Mouse (Mus musculus): Measurements from ENCODE around the gene Wdr66. TPM values are rescaled to one million over a fixed set of nuclear protein-coding genes. Genes with fewer than 3 reads are reported as not detected.
A peak's percentile ranks its signal among the peaks of the same experiment; 100 is the strongest.

Gene Wdr66
- polyA plus RNA-seq, 1 experiment from 2014 or later = 0.40 TPM

DNA sequence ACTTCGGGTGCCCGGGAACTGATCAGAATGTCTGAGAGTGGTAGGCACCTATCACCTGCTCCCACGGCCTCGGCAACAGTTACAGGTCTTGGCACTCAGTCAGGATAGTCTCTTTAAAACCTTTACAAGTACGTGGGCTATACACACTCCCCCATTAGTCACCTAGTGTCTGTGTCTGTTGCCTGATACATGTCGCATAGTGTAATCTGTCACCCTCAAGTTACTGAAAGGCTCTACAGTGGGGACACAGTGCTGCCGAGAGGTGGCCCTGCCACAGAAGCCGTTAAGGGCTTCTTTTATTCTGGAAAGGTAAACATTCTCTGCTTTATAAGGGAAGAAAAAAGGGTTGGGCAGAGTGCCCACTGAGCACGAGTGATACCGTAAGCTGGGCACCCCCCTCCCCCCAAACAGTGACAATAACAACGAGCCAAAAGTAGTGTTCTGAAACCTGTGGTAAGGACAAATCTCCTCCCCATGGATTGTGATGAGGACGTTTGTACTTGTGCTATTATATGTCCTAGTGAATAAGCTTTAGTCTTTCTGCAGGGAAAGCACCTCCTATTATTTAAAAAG lies 61.2 kb downstream of the Wdr66 start:
- 73% methylated on average over 12 of the region's 12 CpGs for WGBS
- Histone ChIP-seq H3K36me3 (ENCODE audit: control insufficient read depth, insufficient read depth, low read length) (no peaks in the 10 kb centered on the region), H3K4me2 (no peak overlapping the region), H3K9ac (ENCODE audit: low read depth, low read length) (no peak overlapping the region), H3K27ac (ENCODE audit: low read depth, low read length) (no peak overlapping the region), H3K27me3 (replicated peaks; ENCODE audit: control insufficient read depth, insufficient read depth, low read length) (no peaks in the 10 kb centered on the region), H3K9me3 (ENCODE audit: control insufficient read depth, low read length) (no peaks in the 10 kb centered on the region), H3K4me1 (replicated peaks; ENCODE audit: control insufficient read depth, insufficient read depth, low read length) (peaks cover 5% of the 10 kb centered on the region; the same call in 1 of the 2 replicates), H3K4me3 (ENCODE audit: low read depth, low read length) (no peak overlapping the region)
- ATAC-seq (replicated peaks; ENCODE audit: low FRiP score) (no peak), DNase-seq (ENCODE audit: low spot score) (no peak)

DNA sequence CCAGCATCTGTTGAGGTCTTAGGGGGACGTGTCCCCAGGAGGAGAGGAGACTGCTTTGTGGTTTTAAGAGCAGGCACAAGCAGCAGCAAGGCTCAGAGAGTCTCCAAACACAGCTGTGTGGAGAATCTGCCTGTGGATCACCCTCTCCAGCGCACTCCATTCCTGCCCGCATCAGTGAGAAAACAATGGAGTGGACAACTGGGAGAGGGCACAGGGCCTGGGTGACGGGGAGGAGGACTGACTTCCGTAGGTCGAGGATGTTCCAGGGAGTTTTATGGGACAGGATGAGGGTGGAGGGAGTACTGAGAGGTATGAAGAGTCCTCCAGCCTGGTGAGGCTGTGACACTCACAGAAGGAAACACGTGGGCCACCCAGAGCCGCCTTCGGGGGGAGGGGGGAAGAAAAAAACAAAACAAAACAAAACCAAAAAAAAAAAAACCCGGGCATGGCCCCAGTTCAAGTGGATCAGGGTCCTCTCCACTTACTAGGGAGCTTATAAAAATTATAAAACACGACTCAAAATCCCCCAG lies 62.0 kb downstream of the Wdr66 start:
- H3K9me3 ChIP-seq (ENCODE audit: control insufficient read depth, low read length) = no peaks in the 10 kb centered on the region
- no peak overlapping the region for H3K27ac ChIP-seq (ENCODE audit: low read depth, low read length)
- DNase-seq (ENCODE audit: low spot score) = no peak

DNA sequence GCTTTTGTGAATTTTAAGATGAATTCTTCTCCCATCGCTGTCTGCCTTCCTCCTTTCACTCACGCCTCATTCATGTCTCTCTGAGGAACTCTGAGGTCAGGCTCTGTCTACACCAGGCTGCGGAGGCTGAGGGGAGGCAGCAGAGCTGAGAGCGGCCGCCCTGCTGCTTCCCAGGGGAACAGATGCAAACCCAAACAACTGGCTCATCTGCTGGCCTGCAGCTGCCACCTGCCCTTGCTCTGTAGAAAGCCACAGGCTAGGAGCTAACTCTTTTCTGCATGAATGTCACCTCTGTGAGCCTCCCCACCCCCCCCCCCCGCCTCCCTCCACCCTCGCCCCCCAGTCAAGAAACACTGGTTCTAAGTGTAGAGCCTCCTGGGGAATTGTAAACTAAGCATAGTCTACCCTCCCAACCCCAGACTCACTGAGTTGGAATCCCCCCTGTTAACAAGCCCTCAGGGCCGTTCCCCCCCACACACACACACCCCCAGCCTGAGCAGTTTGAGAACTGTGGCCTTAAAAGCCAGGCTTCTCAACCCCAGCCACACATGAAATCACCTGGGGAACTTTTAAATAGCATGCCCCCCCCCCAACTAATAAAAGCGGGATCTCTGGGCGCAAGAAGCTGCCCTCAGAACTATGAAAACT lies 63.4 kb downstream of the Wdr66 start:
- no peak overlapping the region for H3K9ac ChIP-seq (ENCODE audit: low read depth, low read length)
- no peaks in the 10 kb centered on the region for H3K9me3 ChIP-seq (ENCODE audit: control insufficient read depth, low read length)
- H3K27ac ChIP-seq (ENCODE audit: low read depth, low read length) = no peak overlapping the region
- peaks cover 2% of the 10 kb centered on the region; the same call in 1 of the 2 replicates for H3K4me1 ChIP-seq (replicated peaks; ENCODE audit: control insufficient read depth, insufficient read depth, low read length)
- H3K36me3 ChIP-seq (ENCODE audit: control insufficient read depth, insufficient read depth, low read length) = no peaks in the 10 kb centered on the region
- DNase-seq (ENCODE audit: low spot score) (no peak), ATAC-seq (replicated peaks; ENCODE audit: low FRiP score) (no peak)
- WGBS = 58% methylated on average over 10 of the region's 10 CpGs
- H3K4me2 ChIP-seq = no peak overlapping the region
- H3K4me3 ChIP-seq (ENCODE audit: low read depth, low read length) = no peak overlapping the region
- no peaks in the 10 kb centered on the region for H3K27me3 ChIP-seq (replicated peaks; ENCODE audit: control insufficient read depth, insufficient read depth, low read length)

More for the DNA sequence above, 62.0 kb downstream of the Wdr66 start:
- no peak overlapping the region for H3K4me3 ChIP-seq (ENCODE audit: low read depth, low read length)
- no peak for ATAC-seq (replicated peaks; ENCODE audit: low FRiP score)
- no peak overlapping the region for H3K9ac ChIP-seq (ENCODE audit: low read depth, low read length)
- H3K4me1 ChIP-seq (replicated peaks; ENCODE audit: control insufficient read depth, insufficient read depth, low read length) = peaks cover 5% of the 10 kb centered on the region; the same call in 1 of the 2 replicates
- H3K27me3 ChIP-seq (replicated peaks; ENCODE audit: control insufficient read depth, insufficient read depth, low read length) = no peaks in the 10 kb centered on the region
- no peaks in the 10 kb centered on the region for H3K36me3 ChIP-seq (ENCODE audit: control insufficient read depth, insufficient read depth, low read length)
- no peak overlapping the region for H3K4me2 ChIP-seq
- WGBS = 59% methylated on average over 11 of the region's 11 CpGs

DNA sequence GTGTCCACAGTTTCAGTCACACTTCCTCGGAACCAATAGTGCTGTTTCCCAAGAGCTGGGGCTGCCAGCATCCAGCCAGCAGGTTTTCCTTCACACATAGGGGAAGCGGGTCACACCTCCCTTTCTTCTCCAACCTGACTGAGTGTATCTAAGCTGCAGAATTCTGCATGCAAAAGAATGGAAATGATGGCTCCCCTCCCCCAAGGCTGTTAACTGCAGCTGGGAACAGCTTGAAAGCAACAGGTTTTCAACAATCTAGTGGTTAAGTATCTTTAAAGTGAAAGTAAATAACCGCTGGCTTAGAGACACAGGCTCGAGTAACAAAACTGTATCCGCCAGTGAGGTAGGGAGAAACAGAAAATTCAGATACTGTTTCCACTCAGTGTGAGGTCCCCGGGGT lies 66.1 kb downstream of the Wdr66 start:
- Histone ChIP-seq H3K4me1 (replicated peaks; ENCODE audit: control insufficient read depth, insufficient read depth, low read length) (peaks cover 2% of the 10 kb centered on the region; the same call in 1 of the 2 replicates), H3K9me3 (ENCODE audit: control insufficient read depth, low read length) (no peaks in the 10 kb centered on the region), H3K9ac (ENCODE audit: low read depth, low read length) (peak overlapping the region; percentile 37; the same call in 1 of the 2 replicates), H3K36me3 (ENCODE audit: control insufficient read depth, insufficient read depth, low read length) (no peaks in the 10 kb centered on the region), H3K4me2 (peak overlapping the region; percentile 61), H3K27ac (ENCODE audit: low read depth, low read length) (no peak overlapping the region), H3K4me3 (ENCODE audit: low read depth, low read length) (peak overlapping the region; percentile 36), H3K27me3 (replicated peaks; ENCODE audit: control insufficient read depth, insufficient read depth, low read length) (no peaks in the 10 kb centered on the region)
- no peak for ATAC-seq (replicated peaks; ENCODE audit: low FRiP score)
- DNase-seq (ENCODE audit: low spot score) = no peak
- 19% methylated on average over 6 of the region's 6 CpGs for WGBS

DNA sequence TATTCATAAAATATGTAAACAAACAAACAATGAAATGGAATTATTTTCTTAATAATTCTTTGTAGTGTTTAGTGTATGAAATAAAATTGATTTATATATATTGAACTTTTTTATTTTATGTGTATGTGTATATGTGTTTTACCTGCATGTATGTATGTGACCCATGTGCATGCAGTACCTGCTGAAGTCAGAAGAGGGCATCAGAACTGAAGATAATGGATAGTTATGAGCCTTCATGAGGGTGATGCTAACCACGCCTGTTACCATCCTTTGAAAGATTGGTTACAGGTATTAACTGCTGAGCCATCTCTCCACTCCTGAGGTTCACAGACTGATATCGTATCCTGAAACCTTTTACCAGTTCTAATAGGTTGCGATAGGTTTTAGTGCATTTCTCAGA lies 68.2 kb downstream of the Wdr66 start:
- H3K9ac ChIP-seq (ENCODE audit: low read depth, low read length) = no peak overlapping the region
- no peaks in the 10 kb centered on the region for H3K27me3 ChIP-seq (replicated peaks; ENCODE audit: control insufficient read depth, insufficient read depth, low read length)
- H3K36me3 ChIP-seq (ENCODE audit: control insufficient read depth, insufficient read depth, low read length) = no peaks in the 10 kb centered on the region
- no peak overlapping the region for H3K4me3 ChIP-seq (ENCODE audit: low read depth, low read length)
- 92% methylated on average over 3 of the region's 3 CpGs for WGBS
- no peaks in the 10 kb centered on the region for H3K9me3 ChIP-seq (ENCODE audit: control insufficient read depth, low read length)
- ATAC-seq (replicated peaks; ENCODE audit: low FRiP score) (no peak), DNase-seq (ENCODE audit: low spot score) (no peak)
- no peak overlapping the region for H3K4me2 ChIP-seq
- H3K27ac ChIP-seq (ENCODE audit: low read depth, low read length) = no peak overlapping the region
- peaks cover 2% of the 10 kb centered on the region; the same call in 1 of the 2 replicates for H3K4me1 ChIP-seq (replicated peaks; ENCODE audit: control insufficient read depth, insufficient read depth, low read length)

DNA sequence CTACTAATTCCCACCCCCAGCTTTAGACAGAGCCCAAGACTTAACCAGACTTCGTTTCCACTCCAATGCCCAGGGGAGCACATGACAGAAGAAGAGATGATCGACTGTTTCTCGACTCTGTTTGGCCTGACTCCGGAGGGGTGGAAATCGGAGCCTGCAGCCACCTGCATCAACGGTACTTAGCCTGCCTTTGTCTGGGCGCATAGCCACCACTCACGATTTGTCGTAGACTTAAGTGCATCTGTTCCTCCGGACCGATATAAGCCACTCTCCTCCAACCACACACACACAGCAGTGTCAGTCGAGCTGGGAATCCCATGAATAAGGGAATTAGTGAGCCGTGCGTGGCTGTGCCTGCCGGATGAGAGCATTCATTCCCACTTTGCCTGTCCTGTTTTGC lies 72.3 kb downstream of the Wdr66 start:
- WGBS = 68% methylated on average over 15 of the region's 15 CpGs
- Histone ChIP-seq H3K36me3 (ENCODE audit: control insufficient read depth, insufficient read depth, low read length) (no peaks in the 10 kb centered on the region), H3K4me1 (replicated peaks; ENCODE audit: control insufficient read depth, insufficient read depth, low read length) (no peaks in the 10 kb centered on the region), H3K9me3 (ENCODE audit: control insufficient read depth, low read length) (no peaks in the 10 kb centered on the region), H3K4me3 (ENCODE audit: low read depth, low read length) (no peak overlapping the region), H3K4me2 (no peak overlapping the region), H3K27me3 (replicated peaks; ENCODE audit: control insufficient read depth, insufficient read depth, low read length) (no peaks in the 10 kb centered on the region), H3K27ac (ENCODE audit: low read depth, low read length) (no peak overlapping the region), H3K9ac (ENCODE audit: low read depth, low read length) (no peak overlapping the region)
- DNase-seq (ENCODE audit: low spot score) (no peak), ATAC-seq (replicated peaks; ENCODE audit: low FRiP score) (no peak)

DNA sequence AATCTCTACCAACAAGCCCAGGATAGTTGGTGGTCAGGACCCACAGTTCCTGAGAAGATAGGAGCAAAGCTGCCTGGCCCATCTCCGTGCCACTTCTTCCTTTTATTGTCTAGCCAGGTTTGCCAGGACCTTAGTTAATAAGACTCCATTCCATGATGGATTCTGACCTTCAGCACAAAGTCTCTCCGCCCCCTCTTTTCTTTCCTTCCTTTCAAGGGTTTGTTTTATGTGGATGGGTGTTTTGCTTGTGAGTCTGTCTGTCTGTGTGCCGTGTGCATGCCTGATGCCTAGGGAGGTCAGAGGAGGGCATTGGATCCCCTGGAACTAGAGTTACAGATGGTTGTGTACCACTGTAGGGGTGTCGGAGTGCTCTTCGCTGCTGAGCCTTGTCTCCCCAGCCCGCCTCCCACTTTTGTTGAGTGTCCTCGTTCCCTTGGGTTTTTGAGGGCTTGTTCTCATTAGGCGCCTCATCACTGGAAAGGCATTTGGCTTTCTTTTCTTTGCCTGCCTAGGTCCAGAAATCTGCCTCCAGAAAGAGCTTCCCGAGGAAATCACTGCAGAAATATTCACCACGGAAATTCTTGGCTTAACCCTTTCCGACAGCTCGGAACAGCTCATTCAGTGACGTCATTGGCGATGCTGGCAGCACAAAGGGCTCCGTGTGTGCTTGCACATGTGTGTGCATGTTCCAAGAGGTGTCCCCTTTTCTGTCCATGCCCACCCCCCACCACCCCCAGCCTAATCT lies 74.3 kb downstream of the Wdr66 start:
- WGBS = 79% methylated on average over 15 of the region's 15 CpGs
- no peaks in the 10 kb centered on the region for H3K36me3 ChIP-seq (ENCODE audit: control insufficient read depth, insufficient read depth, low read length)
- no peaks in the 10 kb centered on the region for H3K4me1 ChIP-seq (replicated peaks; ENCODE audit: control insufficient read depth, insufficient read depth, low read length)
- H3K27me3 ChIP-seq (replicated peaks; ENCODE audit: control insufficient read depth, insufficient read depth, low read length) = no peaks in the 10 kb centered on the region
- H3K9me3 ChIP-seq (ENCODE audit: control insufficient read depth, low read length) = no peaks in the 10 kb centered on the region
- H3K9ac ChIP-seq (ENCODE audit: low read depth, low read length) = no peak overlapping the region
- no peak overlapping the region for H3K4me2 ChIP-seq
- no peak overlapping the region for H3K4me3 ChIP-seq (ENCODE audit: low read depth, low read length)
- no peak for ATAC-seq (replicated peaks; ENCODE audit: low FRiP score)
- no peak for DNase-seq (ENCODE audit: low spot score)
- no peak overlapping the region for H3K27ac ChIP-seq (ENCODE audit: low read depth, low read length)

DNA sequence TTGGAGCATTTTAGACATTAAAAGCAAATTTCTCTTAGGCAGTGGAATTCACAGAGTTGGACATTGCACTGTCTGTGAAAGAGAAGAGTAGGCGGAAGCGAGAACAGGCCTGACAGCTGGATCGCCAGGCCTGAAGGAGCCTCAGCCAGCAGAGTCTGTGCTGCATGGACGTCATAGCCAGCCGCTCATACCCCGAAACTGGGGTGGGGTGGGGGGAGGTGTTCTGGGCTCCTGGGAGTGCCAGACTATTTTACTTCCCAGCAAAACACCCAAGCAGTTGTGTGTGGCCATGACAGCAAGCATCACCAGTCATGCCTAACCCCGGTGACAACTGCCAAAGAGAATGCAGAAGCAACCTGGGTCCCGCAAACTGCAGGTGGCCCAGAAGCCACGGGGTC lies 74.8 kb downstream of the Wdr66 start:
- no peak overlapping the region for H3K27ac ChIP-seq (ENCODE audit: low read depth, low read length)
- no peaks in the 10 kb centered on the region for H3K4me1 ChIP-seq (replicated peaks; ENCODE audit: control insufficient read depth, insufficient read depth, low read length)
- H3K36me3 ChIP-seq (ENCODE audit: control insufficient read depth, insufficient read depth, low read length) = no peaks in the 10 kb centered on the region
- H3K9me3 ChIP-seq (ENCODE audit: control insufficient read depth, low read length) = no peaks in the 10 kb centered on the region
- DNase-seq (ENCODE audit: low spot score) = no peak
- H3K27me3 ChIP-seq (replicated peaks; ENCODE audit: control insufficient read depth, insufficient read depth, low read length) = no peaks in the 10 kb centered on the region
- no peak overlapping the region for H3K9ac ChIP-seq (ENCODE audit: low read depth, low read length)
- H3K4me3 ChIP-seq (ENCODE audit: low read depth, low read length) = no peak overlapping the region
- H3K4me2 ChIP-seq = no peak overlapping the region
- no peak for ATAC-seq (replicated peaks; ENCODE audit: low FRiP score)
- WGBS = 79% methylated on average over 9 of the region's 9 CpGs
